Mouse (Mus musculus): ENCODE measurements around the gene Atp5g3. TPM values are rescaled to one million over a fixed set of nuclear protein-coding genes. Genes with fewer than 3 reads are reported as not detected.
A peak's percentile ranks its signal among the peaks of the same experiment; 100 is the strongest.

Gene Atp5g3
- polyA plus RNA-seq, 1 experiment, result 1,803 TPM

- Histone ChIP-seq H3K27ac (ENCODE audit: insufficient read depth, low read depth, low read length) (no peak overlapping the region), H3K36me3 (ENCODE audit: control insufficient read depth, insufficient read depth, low read length) (no peaks in the 10 kb centered on the region; the same call in 1 of the 2 replicates), H3K27me3 (replicated peaks; ENCODE audit: control insufficient read depth, insufficient read depth, low read length) (no peaks in the 10 kb centered on the region), H3K4me1 (ENCODE audit: control insufficient read depth, insufficient read depth, low read length) (no peaks in the 10 kb centered on the region), H3K4me3 (ENCODE audit: insufficient read depth, low read depth, low read length) (no peak overlapping the region)
- WGBS, result 69% methylated on average over 2 of the region's 2 CpGs
- no peak for TF ChIP-seq POLR2A (IDR thresholded peaks at IDR 0.05; ENCODE audit: low read depth, low read length)
- no peak for TF ChIP-seq CTCF (conservative IDR thresholded peaks at IDR 0.05; ENCODE audit: insufficient read depth, insufficient read length, low read depth, low read length)
- no peak for DNase-seq
These were observed 33.2 kb downstream of the Atp5g3 start for GRCm38 (mm10) chr2:73877891-73878290.

DNA sequence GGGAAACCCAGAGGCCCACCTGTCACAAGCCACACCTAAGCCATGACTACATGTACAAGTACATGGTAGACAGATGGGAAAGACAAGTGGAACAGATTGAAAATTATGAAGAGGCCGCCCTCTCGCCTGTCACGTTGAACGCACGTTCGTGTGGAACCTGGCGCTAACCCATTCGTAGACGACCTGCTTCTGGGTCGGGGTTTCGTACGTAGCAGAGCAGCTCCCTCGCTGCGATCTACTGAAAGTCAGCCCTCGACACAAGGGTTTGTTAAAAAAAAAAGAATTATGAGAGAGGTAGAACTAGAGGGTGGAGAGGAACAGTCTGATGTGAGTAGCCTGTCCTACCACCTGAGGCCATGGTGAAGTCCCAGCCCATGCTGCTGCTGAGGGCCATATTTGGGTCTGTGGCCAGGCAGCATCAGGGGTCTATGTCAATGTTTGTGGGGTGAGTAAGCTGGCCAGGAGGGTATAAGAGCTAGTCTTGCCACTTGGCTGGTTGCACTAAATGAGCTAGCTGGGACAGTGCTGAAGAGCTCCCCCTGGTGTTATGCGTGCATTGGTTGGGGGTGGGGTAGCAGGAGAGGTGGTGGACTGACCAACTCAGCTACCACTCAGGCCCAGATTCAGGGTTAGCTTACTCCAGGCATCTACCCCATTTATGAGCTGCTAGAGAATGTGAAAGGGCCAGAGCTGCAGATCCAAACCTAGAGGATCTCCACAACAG is 43.2 kb downstream of the Atp5g3 start:
- Histone ChIP-seq H3K27ac (ENCODE audit: insufficient read depth, low read depth, low read length) (no peak overlapping the region), H3K36me3 (ENCODE audit: control insufficient read depth, insufficient read depth, low read length) (no peaks in the 10 kb centered on the region), H3K4me1 (ENCODE audit: control insufficient read depth, insufficient read depth, low read length) (no peaks in the 10 kb centered on the region), H3K27me3 (replicated peaks; ENCODE audit: control insufficient read depth, insufficient read depth, low read length) (no peaks in the 10 kb centered on the region), H3K4me3 (ENCODE audit: insufficient read depth, low read depth, low read length) (no peak overlapping the region)
- TF ChIP-seq CTCF (conservative IDR thresholded peaks at IDR 0.05; ENCODE audit: insufficient read depth, insufficient read length, low read depth, low read length) (peak; percentile 55), POLR2A (IDR thresholded peaks at IDR 0.05; ENCODE audit: low read depth, low read length) (no peak)
- 86% methylated on average over 16 of the region's 16 CpGs for WGBS
- DNase-seq, result peak; percentile 56

GRCm38 (mm10) chr2:73860046-73860624 is 51.0 kb downstream of the Atp5g3 start:
- no peaks in the 10 kb centered on the region for H3K27me3 ChIP-seq (replicated peaks; ENCODE audit: control insufficient read depth, insufficient read depth, low read length)
- no peak overlapping the region for H3K4me3 ChIP-seq (ENCODE audit: insufficient read depth, low read depth, low read length)
- H3K27ac ChIP-seq (ENCODE audit: insufficient read depth, low read depth, low read length), result no peak overlapping the region
- no peaks in the 10 kb centered on the region for H3K36me3 ChIP-seq (ENCODE audit: control insufficient read depth, insufficient read depth, low read length)
- DNase-seq, result no peak
- TF ChIP-seq CTCF (conservative IDR thresholded peaks at IDR 0.05; ENCODE audit: insufficient read depth, insufficient read length, low read depth, low read length), result no peak
- no peak for TF ChIP-seq POLR2A (IDR thresholded peaks at IDR 0.05; ENCODE audit: low read depth, low read length)
- H3K4me1 ChIP-seq (ENCODE audit: control insufficient read depth, insufficient read depth, low read length), result no peaks in the 10 kb centered on the region
- WGBS, result 80% methylated on average over 4 of the region's 4 CpGs

Other genes with a start within 250 kb of the Atp5g3 start
- gene Chn1, start 136.0 kb downstream of the Atp5g3 start, polyA plus RNA-seq (2012; rRNA removed), result 23.7 and 24.2 TPM in 2 replicates
- gene Atf2, start 18.7 kb downstream of the Atp5g3 start, polyA plus RNA-seq (2012; rRNA removed), result 17.1 and 22.0 TPM in 2 replicates